Mouse (Mus musculus) heart, postnatal 4 days (tissue): Measurements from ENCODE around the gene Lins1. TPM values are rescaled to one million over a fixed set of nuclear protein-coding genes. Genes with fewer than 3 reads are reported as not detected.
A peak's percentile ranks its signal among the peaks of the same experiment; 100 is the strongest.

Experiments used
- DNase-seq: peaks from one replicate; pipeline ENCODE4 v3.0.0; 2021
- total RNA-seq, 2 experiments: library from RNA; stranded (reverse); gene quantifications; 2 replicates each; pipeline ENCODE4 v1.2.3; 2021

The Lins1 gene
- 1 to 10 TPM; 5.6 to 6.1 TPM for total RNA-seq

DNA sequence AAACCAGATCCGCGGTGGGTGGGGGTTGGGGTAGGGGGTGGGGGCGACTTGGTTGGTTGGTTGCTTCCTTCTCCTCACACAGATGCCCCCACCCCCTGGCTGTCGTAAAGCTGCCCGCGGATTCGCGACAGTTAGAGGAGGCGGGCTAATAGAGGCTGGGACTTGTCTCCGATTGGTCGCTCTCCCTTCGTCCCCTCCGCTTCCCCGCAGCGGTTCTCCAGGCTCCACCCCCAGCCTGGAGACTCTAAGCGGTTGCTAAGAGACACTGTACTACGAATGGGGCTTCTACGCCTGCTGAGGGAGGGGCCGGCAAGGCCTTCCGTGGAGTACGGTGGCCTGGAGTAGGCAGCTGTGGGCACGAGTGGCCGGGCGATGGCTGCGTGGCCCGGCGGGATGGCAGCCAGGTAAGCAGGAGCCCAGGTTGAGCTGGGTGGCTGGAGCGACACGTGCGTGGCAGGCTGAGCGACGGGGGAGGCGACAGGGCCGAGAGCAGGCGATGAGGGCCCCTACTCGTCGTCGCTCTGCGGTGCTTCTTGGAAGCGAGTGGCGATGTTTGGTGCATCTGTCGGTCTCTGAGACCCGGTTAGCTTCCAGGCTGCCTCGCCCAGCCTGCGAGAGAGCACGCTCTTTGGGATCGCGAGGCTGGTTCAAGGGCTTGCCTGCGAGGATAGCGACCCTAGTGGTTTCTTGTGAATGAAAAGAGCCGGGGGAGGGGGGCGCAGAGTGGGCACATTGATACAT, at the start of gene Lins1:
Lins1 (plus strand) TSS at position 270 of the 741 bp plus-strand sequence.
- DNase-seq = peak; percentile 97

DNA sequence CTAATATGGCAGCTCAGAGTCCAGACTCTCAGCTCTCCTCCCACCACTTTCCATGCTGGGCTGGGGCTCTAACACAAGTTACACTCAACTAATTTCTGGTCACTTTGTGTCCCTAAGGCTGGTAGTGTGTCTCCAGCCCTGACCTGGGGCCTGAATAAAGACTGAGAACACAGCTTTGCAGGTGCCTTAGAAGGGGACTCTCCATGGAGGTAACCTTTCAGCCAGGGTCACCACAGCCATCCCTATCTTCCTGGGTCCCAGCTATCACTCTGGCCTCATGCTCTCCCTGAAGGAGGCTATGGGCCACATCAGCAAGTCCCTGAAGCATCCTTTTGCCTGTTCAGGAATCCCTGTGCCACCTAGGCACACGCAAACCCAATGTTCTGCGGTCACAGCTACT, 44.0 kb upstream of the Lins1 start:
- DNase-seq = no peak

DNA sequence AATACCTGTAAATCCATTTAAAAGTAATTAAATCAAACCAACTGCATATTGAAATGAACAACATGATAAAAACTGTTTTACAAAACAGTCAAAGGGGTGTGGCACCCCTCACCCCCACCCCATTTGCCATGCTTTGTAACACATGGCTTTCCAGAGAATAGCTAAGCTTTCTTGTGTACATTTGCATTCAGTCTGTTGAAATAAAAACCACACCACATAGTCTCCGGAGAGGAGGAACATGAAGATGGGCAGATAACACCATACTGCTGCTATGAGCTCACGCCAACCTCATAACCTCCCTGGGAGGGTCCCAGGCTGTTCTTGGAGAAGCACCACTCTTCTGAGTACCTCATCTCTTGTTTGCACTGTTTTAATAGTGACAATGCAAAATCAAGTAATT, 40.5 kb upstream of the Lins1 start:
- no peak for DNase-seq

DNA sequence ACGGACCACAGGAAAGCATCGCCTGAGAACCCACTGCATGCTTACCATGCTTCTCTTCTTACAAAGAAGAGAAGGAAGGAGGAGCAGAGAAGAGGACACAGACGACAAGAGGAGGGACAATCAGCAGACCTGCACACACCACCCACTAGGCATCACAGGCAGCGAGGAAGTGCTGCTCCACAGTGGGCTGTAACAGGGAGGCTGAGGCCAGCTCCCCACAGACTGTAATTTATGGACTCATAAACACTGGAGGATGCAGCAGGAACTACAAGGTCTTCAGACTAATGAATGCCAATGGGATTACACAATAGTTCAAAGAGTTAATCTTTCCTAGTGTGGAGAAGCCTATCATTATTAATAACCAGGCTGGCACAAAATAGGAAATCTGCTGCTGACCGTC, 38.8 kb upstream of the Lins1 start:
- no peak for DNase-seq

DNA sequence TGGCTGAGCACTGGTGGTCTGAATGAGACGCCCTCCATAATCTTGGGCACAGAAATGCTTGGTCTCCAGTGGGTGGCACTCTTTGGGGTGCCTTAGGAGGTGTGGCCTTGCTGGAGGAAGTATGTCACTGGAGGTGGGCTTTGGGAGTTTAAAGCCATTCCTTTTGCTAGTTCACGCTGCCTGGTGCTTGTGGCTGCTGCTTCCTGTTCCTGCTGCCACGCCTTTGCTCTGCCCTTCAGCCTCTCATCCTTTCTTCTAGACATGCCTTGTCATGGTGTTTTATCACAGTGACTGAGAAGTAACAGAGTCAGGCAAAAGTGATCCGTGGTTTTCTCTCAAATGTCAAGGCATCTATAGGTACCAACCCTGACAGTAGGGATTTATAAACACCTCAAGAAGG, 37.5 kb upstream of the Lins1 start:
- DNase-seq = no peak

DNA sequence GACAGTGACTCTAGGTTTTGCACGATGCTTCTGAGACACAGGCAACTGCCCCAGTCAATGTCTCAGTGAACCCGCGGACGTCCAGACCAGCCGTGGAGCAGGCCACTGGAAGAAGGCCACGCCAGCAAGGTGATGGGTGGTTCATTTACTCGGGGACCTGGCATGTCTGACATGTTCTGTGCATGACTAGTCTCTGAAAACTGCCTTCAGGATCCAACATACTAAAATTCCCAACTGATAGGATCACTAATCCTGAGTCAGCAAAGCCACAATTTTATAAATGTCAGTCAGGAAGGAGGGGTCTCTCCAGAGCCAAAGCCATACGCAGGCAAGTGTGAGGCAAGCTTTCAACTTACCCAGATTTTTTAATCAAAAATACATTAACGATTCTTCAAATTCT, 36.1 kb upstream of the Lins1 start:
- no peak for DNase-seq

DNA sequence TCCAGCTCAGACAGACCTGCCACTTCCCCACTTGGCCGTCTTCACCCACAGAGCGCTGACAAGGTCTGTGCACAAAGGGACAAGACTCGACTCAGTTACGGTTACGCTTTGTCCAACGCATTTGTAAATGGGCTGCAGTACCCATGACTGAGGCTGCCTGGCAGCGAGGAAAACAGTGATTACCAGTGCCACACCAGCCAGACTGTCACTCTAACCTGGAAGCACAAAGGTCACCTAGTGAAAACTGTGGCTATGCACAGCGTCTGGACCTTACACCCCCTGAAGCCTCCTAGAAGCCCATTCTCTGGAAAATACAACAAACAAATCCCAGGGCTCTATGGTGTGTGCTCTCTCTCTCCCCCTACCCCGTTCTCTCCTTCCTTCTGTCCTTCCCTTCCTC, 34.2 kb upstream of the Lins1 start:
- DNase-seq = no peak

DNA sequence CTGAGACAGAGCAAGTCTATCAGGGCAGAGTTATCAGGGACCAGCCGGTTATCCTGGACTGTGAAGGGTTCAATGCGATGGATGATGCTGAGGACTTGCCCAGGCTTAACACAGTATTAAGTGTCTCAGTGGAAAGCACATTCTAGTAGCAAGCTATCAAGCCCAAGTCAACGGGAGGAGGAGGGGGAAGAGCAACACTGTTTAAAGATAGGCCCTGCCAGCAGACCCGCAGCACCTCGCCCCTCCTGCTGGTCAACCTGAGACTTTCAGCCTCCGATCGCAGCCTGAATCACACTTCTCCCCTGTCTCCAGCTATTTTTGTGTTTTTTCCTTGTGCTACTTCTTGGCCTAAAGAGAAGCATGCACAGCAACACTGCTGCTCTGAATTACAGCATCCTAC, 29.4 kb upstream of the Lins1 start:
- DNase-seq = peak; percentile 21

DNA sequence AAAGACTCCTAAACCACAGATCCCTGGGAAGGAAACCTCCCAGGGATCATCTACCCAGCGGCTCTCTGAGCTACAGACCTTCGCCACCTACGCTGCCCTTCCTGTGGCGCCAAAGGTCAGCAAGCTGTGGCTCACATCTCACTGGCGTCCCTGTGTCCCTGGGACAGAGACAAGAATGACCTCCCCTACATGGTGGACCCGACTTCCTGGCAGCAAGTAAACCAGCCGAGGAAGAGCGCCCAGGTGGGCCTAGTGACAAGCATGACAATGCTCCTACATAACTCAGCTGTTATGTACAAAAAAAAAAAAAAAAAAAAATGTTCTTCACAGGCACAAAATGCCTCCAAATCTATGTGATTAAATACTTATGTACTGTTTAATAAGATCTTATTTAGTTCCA, 28.7 kb upstream of the Lins1 start:
- DNase-seq = no peak

DNA sequence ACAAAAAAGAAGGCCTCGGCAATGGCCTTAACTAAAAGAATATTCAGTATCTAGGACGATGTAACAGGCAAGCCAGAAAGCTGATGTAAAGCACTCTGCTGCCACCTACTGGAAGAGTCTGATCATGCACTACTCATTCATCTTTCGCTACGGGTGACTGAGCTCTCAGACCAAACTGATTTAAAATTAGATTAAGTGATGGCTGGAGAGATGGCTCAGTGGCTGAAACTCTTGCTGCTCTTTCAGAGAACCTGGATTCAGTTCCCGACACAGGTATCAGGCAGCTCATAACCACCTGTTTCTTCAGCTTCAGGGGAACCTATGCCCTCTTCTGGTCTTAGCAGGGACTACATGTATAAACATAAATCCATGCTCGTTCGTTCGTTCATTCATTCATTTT, 28.1 kb upstream of the Lins1 start:
- DNase-seq = peak; percentile 86

DNA sequence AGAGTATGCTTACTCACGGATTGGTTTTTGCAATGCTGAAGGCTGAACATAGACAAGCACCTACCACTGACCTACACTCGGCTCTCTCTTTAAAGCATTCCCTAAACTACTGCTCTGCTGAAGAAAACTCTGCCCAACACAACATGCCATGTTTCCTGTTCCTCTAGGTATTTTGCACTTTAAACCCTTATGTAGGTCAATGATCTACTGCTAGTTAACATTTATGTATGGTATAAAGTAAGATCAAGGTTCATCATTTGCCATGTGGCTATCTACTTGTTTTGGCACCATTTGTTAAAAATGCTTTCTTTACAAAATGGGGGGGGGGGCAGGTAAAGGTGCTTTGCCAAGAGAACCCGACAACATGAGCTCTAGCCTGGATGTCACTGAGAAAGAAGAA, 26.1 kb upstream of the Lins1 start:
- DNase-seq = no peak

DNA sequence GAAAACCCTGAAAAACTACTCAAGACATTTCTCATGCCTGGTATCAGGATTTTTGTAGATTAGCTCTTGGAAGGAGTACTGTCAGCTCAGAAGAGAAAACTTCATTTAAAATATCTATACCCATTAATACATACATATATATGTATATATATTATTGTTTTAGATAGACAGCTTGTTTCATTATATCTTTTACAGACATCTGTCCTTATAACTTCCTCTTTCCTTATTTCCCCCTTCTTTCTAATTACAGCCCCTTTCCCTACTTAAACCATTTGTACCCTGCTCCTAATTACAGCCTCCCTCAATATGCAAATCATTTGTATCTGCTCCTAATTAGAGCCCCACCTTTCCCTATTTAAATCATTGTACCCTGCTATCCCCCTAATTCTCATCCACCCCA, 22.6 kb upstream of the Lins1 start:
- DNase-seq = no peak

DNA sequence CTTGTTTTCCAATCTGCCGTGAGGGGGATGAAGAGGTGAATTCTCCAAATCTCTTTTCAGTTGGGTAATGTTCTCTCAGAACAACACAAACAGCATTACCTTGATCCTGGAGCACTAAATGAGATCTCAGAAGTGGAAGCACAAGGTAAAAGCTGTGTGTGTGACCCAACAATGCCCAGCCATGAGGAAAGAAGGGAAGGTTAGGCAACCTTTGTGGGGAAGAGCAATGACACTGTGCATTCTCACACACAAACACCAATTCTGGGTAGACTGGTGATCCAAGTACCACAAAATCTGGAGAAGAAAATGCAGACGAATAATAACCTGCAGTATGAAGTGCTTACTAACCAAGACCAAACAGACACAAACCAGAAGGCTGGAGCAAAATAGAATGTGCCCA, 13.9 kb upstream of the Lins1 start:
- DNase-seq = no peak

DNA sequence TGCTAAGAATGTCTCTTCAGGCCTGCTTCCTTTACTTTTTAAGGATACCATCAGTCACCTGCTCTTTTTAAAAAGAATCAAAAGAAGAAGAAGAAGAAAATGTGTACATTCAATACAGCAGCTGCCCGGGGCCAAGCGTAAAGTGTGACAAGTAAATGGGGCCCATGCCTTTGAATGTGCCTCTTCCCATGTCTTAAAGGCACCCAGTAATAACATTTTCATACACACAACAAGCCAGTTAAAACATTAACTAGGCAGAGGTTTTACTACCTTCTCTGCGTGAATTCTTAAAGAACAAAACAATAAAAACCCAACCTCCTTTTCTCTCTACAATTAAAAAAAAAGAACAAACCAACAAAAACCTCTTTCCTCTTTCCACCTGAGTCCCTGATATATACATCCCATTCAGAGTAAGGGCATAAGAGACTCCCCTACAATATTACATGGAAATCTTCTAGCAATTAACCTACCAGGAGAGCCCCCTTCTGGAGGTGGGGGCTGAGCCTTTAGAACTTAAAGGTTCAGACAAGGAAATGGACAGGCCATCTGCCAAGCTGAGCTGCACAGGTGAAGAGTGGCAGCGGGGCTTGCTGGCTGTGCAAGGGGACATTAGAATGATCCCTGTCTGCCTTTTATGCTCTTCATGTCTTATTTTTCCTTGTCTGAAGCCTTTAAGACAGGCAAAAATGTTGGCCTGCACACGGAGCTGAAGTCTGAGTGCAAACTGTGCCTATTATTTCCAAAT, 7.4 kb upstream of the Lins1 start:
- DNase-seq = no peak

DNA sequence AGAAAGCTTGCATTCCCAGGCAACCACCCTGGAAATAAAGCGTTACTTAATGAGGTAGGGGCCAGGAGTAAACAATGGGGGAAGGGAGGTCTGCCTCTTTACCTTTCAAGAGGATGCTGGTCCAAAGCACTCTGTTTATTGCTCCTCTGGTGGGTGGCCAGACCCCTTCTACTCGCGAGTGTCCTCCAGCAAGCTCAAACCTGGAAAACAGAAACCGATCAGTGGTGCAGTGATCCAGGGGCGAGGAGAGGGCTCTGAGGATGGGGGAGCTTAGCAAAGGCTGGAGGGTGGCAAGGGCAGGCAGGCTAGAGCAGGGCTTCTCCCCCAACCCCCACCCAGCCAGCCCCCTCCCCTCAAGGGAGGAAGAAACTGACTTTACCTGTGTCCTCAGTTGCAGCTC, 968 bp upstream of the Lins1 start:
- no peak for DNase-seq

DNA sequence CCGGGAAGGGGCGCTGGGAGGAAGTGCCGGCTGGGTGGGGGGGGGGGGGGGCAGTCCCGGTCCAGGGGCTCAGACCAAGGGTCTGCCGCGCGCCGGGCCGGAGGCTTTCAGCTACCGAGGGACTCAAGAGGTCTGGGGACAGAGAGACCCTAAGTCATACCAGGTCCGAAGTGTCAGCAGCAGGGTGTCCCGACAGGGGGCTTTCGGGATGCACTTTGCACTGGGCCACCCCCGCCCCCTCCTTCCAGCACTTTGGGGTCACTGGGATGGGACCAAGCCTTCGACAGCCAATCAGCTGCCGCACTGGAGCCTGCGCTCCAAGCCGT, 432 bp upstream of the Lins1 start, which contains the start of gene Asb7:
Asb7 (minus strand) TSS at position 303 of the 326 bp plus-strand sequence.
- no peak for DNase-seq

DNA sequence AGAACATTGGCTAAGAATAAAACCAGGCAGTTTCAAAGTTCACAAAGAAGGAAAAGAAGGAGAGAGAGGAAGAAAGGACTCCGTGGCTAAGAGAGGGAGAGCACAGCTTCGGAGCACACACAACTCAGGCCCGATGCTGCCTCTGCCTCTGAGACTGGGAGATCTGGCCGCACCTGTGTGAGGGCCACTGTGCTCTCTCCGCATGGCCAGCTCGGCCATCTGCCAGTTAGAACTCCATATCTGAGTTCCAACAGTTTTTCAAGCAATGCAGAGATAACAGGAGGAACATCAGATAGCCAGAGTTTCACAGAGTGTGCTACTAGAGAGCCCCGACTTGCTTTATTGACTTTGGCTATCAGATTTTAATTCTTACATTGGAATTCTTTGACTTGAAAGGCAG, 4.8 kb downstream of the Lins1 start:
- DNase-seq = no peak

DNA sequence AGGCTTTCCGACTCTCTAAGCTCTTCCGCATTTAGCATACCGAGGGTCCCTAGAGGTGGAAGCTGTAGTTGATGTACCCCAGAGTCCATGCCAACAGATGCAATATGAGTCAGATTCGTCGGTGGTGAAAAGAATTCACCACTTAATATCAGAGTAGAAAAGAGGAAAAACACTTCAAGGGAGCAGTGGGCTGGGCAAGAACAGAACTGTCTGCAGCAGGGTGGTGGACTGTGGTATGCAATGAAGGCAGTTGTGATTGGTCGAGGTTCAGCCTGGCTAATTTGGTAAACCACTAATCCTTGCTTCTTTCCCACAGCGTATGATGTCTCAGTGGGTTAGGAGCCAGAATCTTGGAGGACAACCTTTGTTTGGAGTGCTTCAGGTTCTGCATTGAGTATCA, 13.0 kb downstream of the Lins1 start:
- no peak for DNase-seq

DNA sequence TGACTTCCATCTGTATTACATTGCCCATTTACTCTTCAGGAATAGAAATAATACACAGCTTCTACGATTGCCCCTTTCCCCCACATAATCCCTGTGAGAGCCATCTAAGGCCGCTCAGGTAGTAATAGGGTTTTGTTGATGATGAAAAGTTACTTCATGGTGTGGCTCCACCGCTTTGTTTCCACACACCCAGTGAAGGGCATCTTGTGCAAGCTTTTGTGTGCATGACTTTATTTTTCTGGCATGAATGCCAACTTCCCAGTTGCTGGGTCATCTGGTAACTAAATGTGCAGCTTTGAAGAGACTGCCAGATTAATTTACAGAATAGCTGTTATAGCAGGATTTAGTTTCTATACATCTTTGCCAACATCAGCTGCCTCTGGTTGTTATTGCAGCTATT, 14.9 kb downstream of the Lins1 start:
- DNase-seq = no peak

DNA sequence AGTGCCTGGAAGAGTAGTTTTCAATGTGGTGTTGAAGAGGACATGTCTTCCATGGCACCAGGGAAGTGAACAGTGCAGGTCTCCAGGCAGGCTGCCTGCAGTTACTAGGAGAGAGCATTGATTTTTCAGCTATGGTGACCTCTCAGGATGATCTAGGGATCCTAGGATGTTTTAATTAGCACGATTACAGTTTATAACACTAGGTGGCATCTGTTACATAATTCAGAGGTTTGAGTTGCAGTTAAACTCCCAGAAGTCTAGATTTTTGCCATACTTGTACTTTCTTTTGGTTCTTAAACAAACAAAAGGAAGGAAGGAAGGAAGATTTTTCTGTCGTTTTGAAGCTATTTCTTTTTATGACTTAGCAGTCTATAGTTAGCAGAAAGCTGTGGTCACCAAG, 21.5 kb downstream of the Lins1 start:
- DNase-seq = no peak

DNA sequence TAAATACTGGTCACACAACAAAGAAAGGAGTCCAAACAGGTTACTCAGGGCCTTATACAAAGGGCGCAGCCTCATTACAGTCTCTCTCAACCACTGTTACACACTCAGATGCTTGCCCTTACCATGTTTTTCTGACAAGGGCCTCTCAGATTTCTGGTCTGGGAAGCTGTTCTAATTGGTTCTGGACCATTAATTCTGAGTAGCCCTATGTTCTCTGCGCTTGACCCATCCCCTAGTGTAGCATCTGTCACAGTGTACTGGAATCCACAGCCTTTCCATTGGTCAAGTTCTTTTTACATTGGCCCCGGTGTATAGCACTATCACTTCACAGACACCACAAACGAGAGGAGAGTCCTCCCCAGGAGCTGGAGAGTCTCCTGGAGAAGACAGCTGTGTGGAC, 34.8 kb downstream of the Lins1 start:
- DNase-seq = no peak

DNA sequence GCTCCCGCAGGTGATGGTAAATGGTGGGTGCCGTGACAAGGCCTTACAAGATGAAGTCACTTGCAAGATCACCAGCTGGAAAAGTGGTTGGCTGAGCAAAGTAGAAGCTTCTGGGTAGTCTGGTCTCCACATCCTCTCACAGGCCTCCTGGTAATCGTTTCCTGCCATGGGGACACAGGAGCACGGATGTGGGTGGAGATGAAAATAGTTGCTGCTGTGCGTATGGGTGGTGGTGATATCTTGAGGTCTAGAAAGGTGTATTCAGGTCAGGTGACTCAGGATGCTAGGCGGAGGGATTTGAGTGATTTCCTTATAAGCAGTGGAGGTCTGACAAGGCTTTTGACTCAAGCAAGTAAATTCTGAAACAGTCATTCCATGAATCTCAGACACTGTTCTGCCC, 35.3 kb downstream of the Lins1 start:
- DNase-seq = no peak

DNA sequence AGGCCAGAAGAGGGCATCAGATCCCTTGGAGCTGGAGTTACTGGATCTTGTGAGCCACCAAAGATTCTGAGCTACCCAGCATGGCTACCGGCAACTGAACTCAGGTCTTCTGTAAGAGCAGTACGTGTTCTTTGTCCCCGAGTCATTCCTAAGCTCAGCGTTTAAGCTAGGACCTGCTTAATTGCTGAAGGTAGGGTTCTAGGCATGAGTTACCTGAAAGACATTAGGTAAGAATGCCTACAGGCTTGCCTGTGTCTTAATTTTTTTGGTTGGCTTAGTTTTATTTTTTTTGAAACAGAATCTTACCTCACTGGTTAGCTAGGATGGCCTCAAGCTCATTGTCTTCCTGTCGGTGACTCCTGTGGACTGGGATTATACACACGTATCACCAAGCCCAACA, 38.4 kb downstream of the Lins1 start:
- no peak for DNase-seq

DNA sequence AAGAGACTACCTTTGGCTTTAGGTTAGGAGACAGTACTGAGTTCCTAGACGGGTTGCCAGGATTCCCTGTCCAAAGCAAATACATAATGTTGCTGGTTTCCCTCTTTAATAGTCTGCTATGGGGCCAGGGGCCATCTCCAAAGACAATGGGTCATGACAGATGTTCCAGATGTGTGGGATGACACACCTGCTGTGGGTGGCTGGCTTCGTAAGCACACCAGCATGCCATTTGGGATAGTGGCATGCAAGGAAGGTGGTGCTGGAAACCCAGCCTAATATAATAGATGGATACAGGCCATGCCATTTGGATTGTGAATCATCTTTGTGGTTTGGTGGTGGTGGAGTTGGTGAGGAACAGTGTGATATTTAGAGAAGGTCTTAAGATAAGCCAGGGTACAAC, 39.5 kb downstream of the Lins1 start:
- no peak for DNase-seq

DNA sequence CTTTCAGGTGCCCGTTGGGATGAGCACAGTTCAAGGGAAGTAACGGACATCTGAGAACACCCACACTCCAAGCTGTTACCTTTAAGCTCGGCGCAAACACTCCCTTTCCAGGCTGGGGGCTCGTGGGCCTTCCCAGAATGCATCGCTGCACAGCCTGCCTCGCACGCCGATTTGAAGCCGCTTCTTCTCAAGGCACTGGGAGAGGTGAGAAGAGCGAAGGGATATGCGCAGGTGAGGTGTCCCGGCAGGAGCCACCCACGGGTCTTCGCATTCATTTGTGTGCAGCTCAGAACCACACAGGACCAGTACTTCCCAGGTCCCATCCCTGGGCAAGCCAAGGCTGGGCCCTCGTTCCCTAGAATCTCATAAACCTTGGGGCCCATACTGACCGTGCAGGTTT, 43.7 kb downstream of the Lins1 start:
- no peak for DNase-seq
